Mouse (Mus musculus): ENCODE results near the gene Ephx1.

GRCm38 (mm10) chr1:180926286-180926685 is 94.4 kb downstream of the Ephx1 start:
- no peak for TF ChIP-seq CTCF (IDR thresholded peaks at IDR 0.05; ENCODE audit: low read depth)
- TF ChIP-seq EP300 (optimal IDR thresholded peaks at IDR 0.05) = no peak
